Mouse (Mus musculus) olfactory bulb, adult 2 months (tissue): ENCODE measurements at regions not wholly inside any gene's neighbourhood (a gene's known extent, or its start where the extent isn't known, plus 50 kb on each side); places are given as distances from the start of the nearest gene placed in this dataset.

ENCODE experiments used
- CTCF ChIP-seq: fragments of 200-500 bp; IDR thresholded peaks from 2 replicates; pipeline ENCODE4 v1.5.1; 2012; ENCODE audit warnings: low read depth, mild to moderate bottlenecking, low read length, moderate library complexity; ENCODE audit not compliant: insufficient read depth
- POLR2A ChIP-seq: fragments of 200-500 bp; IDR thresholded peaks from 2 replicates; pipeline ENCODE4 v1.6.1; 2012; ENCODE audit warnings: mild to moderate bottlenecking, low read depth, low read length, moderate library complexity; ENCODE audit not compliant: insufficient read depth

DNA sequence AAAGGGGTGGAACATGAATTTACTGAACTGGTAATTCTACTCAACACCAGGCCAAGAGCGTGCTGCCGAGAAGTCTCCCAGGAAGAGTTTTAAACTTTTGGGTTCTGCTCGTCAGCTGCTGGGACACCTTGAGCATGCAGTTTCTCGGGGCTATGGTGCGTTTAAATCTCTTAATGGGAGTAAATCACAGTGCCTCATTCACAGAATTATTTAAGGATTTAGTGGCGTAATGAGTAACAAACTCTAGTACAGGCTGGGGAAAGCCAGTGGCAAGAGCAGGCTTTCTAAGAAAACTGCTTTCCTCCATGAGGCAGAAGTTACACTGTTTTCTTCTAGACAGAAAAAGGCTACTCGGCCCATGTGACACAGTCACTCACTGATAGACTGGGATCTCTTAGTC lies 173.1 kb upstream of the Rpl34 start:
- TF ChIP-seq CTCF (no peak), POLR2A (no peak)
